Mouse (Mus musculus): ENCODE data around the gene Srr. TPM values are rescaled to one million over a fixed set of nuclear protein-coding genes. Genes with fewer than 3 reads are reported as not detected.

The Srr gene
- polyA plus RNA-seq, 3 experiments from 2014 or later: 6.6 to 9.5 (median 8.3) TPM

- ATAC-seq: no peak
These were observed 23.3 kb downstream of the Srr start for GRCm38 (mm10) chr11:74902416-74902815.

GRCm38 (mm10) chr11:74901555-74901954 lies 24.2 kb downstream of the Srr start:
- no peak for ATAC-seq

- ATAC-seq: no peak
These were observed 27.3 kb downstream of the Srr start for GRCm38 (mm10) chr11:74898517-74898827.

- peak; percentile 86 for ATAC-seq
These were observed 27.9 kb downstream of the Srr start, which contains the start of gene Tsr1 for GRCm38 (mm10) chr11:74897678-74898516. Gene Tsr1 (plus strand): TSS chr11:74898071.

- peak; percentile 22 for ATAC-seq
These were observed 28.7 kb downstream of the Srr start, which contains the start of gene Sgsm2 for GRCm38 (mm10) chr11:74896901-74897677. Gene Sgsm2 (minus strand): TSS chr11:74897060.

GRCm38 (mm10) chr11:74895980-74896900 lies 29.5 kb downstream of the Srr start:
- ATAC-seq: no peak

- ATAC-seq: no peak
These were observed 31.1 kb downstream of the Srr start for GRCm38 (mm10) chr11:74894619-74895018.

- ATAC-seq: no peak
These were observed 42.6 kb downstream of the Srr start for GRCm38 (mm10) chr11:74883098-74883497.

GRCm38 (mm10) chr11:74881979-74882378 lies 43.8 kb downstream of the Srr start:
- ATAC-seq: no peak

GRCm38 (mm10) chr11:74880999-74881398 lies 44.7 kb downstream of the Srr start:
- ATAC-seq: peak; percentile 70

GRCm38 (mm10) chr11:74876801-74877200 lies 48.9 kb downstream of the Srr start:
- ATAC-seq: no peak

- ATAC-seq: no peak
These were observed 51.1 kb downstream of the Srr start for GRCm38 (mm10) chr11:74874630-74875029.

GRCm38 (mm10) chr11:74870991-74871622 lies 54.6 kb downstream of the Srr start:
- no peak for ATAC-seq

- no peak for ATAC-seq
These were observed 55.2 kb downstream of the Srr start for GRCm38 (mm10) chr11:74870544-74870943.

- no peak for ATAC-seq
These were observed 56.1 kb downstream of the Srr start for GRCm38 (mm10) chr11:74869603-74870002.

GRCm38 (mm10) chr11:74868046-74868760 lies 57.5 kb downstream of the Srr start:
- no peak for ATAC-seq

GRCm38 (mm10) chr11:74867181-74867580 lies 58.6 kb downstream of the Srr start:
- no peak for ATAC-seq

GRCm38 (mm10) chr11:74866640-74867039 lies 59.1 kb downstream of the Srr start:
- no peak for ATAC-seq

GRCm38 (mm10) chr11:74865252-74865651 lies 60.5 kb downstream of the Srr start:
- no peak for ATAC-seq

- ATAC-seq: no peak
These were observed 61.3 kb downstream of the Srr start for GRCm38 (mm10) chr11:74864421-74864820.

- ATAC-seq: no peak
These were observed 62.3 kb downstream of the Srr start for GRCm38 (mm10) chr11:74863471-74863870.
